ENCODE assay signal across 8 mouse cellular contexts in genomic region chr4:155734350-155734941, GRCm38 (mm10). TPM values are rescaled to one million over a fixed set of nuclear protein-coding genes. Genes with fewer than 3 reads are reported as not detected.
DNase-seq lines count a peak whose midpoint lies in the region; ATAC-seq lines count a peak whose summit lies in the region.

Gene Tmem240, plus strand, starts transcription at chr4:155734800.

- H3K4me1 ChIP-seq in hindbrain, embryonic 12.5 days = peaks cover 34% of the 10 kb centered on the region

- peak within 1 kb of the TSS; percentile 96 for H3K27ac ChIP-seq in hindbrain, embryonic 12.5 days

- ATAC-seq in hindbrain, embryonic 12.5 days (ENCODE audit: low FRiP score) = peak; percentile 95

- peaks cover 18% of the 10 kb centered on the region for H3K36me3 ChIP-seq in hindbrain, embryonic 12.5 days

- H3K4me2 ChIP-seq in hindbrain, embryonic 12.5 days (replicated peaks) = peak within 1 kb of the TSS; percentile 74

- no peaks in the 10 kb centered on the region for H3K27me3 ChIP-seq in hindbrain, embryonic 12.5 days

- peak; percentile 97 for DNase-seq in MN1 (ENCODE audit: low spot score)
- DNase-seq in cerebellum, adult 9-10 months = peak; percentile 97
- peak; percentile 84 to 87 for DNase-seq in frontal cortex, adult 2 months (ENCODE audit: extremely low spot score in 1 of 2, low spot score in 1 of 2)
- peak; percentile 86 to 92 for DNase-seq in layer of hippocampus, postnatal 14 days (ENCODE audit: low spot score in 2 of 2)
- peak; percentile 86 for DNase-seq in lung, postnatal 14 days
- DNase-seq in retina, adult 2 months (ENCODE audit: low read depth, low spot score) = peak; percentile 56
- peak; percentile 84 to 90 for DNase-seq in thymus, postnatal 36 days

- H3K4me3 ChIP-seq in hindbrain, embryonic 12.5 days = peak within 1 kb of the TSS; percentile 73

- H3K9me3 ChIP-seq in hindbrain, embryonic 12.5 days (replicated peaks) = no peaks in the 10 kb centered on the region

- under 1% methylated on average over 23 of the region's 35 CpGs for WGBS in hindbrain, embryonic 12.5 days

- H3K9ac ChIP-seq in hindbrain, embryonic 12.5 days = peak within 1 kb of the TSS; percentile 93

RNA-seq across cellular contexts. Expression of gene Tmem240, which starts in this region (rescaled TPM):
- polyA plus RNA-seq in frontal cortex, adult 2 months (2012; rRNA removed) = 62.9 and 63.6 TPM in 2 replicates
- 5.3 and 5.5 TPM in 2 replicates for polyA plus RNA-seq in hindbrain, embryonic 12.5 days (2016; fragmentation: Nextera tagmentation; extraction: Ambion mirVana)
- 10 to 100 TPM; 41.6 to 45.7 TPM for total RNA-seq in layer of hippocampus, postnatal 14 days (2021)

Comparison
In these comparisons a context has a peak if more than half of its experiments do, and no peak if none do; other contexts are left out.
1. Peak in every context shown above with its lines: DNase-seq, ATAC-seq, H3K4me3 ChIP-seq and H3K27ac ChIP-seq.